Mouse (Mus musculus) liver, postnatal 0 days (tissue): ENCODE results near the gene Defb45.

ENCODE experiments used
- CTCF ChIP-seq: sonication (generic); IDR thresholded peaks from 2 replicates; pipeline ENCODE4 v1.5.1; 2016; ENCODE audit warnings: antibody characterized with exemption, low read depth
- EP300 ChIP-seq: IDR thresholded peaks from 2 replicates; pipeline ENCODE4 v1.6.1; 2016; ENCODE audit warnings: antibody characterized with exemption, low read depth, mild to moderate bottlenecking

GRCm38 (mm10) chr2:152580107-152580506 is 19.1 kb downstream of the Defb45 start, which contains the start of gene Defb19:
- TF ChIP-seq EP300 (no peak), CTCF (no peak)
